21 mouse cellular contexts compared by ENCODE assay signal in genomic region chr11:66605998-66606397, GRCm38 (mm10).
"Had no signal": no experiment of that assay in that cellular context is flagged by ENCODE, and none has a peak within 500 bp of the region (broad histone marks: within the 10 kb centered on the region; RNA-seq: fewer than 3 reads in every experiment).

No protein-coding gene starts in this region.

- H3K9ac ChIP-seq: limb, embryonic 13.5 days; liver, embryonic 12.5 days; liver, embryonic 15.5 days; lung, embryonic 15.5 days; midbrain, embryonic 13.5 days had no signal

- H3K27me3 ChIP-seq: limb, embryonic 13.5 days; liver, embryonic 12.5 days; liver, embryonic 15.5 days; lung, embryonic 15.5 days; megakaryocyte, embryonic 14.5 days; midbrain, embryonic 13.5 days had no signal

- DNase-seq: kidney, adult 8-10 months; layer of hippocampus, adult 9-11 months; liver; lung, adult 18-20 months; lung, postnatal 10 days; lung, postnatal 36 days; thymus, adult 18-20 months; thymus, postnatal 36 days had no signal

- H3K4me2 ChIP-seq: limb, embryonic 13.5 days; liver, embryonic 12.5 days; liver, embryonic 15.5 days; lung, embryonic 15.5 days; midbrain, embryonic 13.5 days had no signal

- H3K27ac ChIP-seq: layer of hippocampus, adult 2 months; limb, embryonic 10.5 days; limb, embryonic 13.5 days; liver, embryonic 12.5 days; liver, embryonic 15.5 days; lung, embryonic 15.5 days; midbrain, embryonic 10.5 days; midbrain, embryonic 13.5 days had no signal

- H3K36me3 ChIP-seq: limb, embryonic 10.5 days; limb, embryonic 13.5 days; liver, embryonic 12.5 days; liver, embryonic 15.5 days; lung, embryonic 15.5 days; midbrain, embryonic 10.5 days; midbrain, embryonic 13.5 days had no signal

- H3K4me3 ChIP-seq: layer of hippocampus, adult 2 months; limb, embryonic 10.5 days; limb, embryonic 13.5 days; liver, embryonic 12.5 days; liver, embryonic 15.5 days; lung, embryonic 15.5 days; megakaryocyte, embryonic 14.5 days; midbrain, embryonic 10.5 days; midbrain, embryonic 13.5 days; myocyte had no signal

- ATAC-seq: inflammation-experienced regulatory T-cells, adult 6 months; intestine, embryonic 16.5 days; liver, embryonic 12.5 days; midbrain, embryonic 13.5 days; midbrain, embryonic 16.5 days had no signal

- H3K4me1 ChIP-seq: limb, embryonic 10.5 days; limb, embryonic 13.5 days; liver, embryonic 12.5 days; liver, embryonic 15.5 days; lung, embryonic 15.5 days; megakaryocyte, embryonic 14.5 days; midbrain, embryonic 13.5 days had no signal

- H3K9me3 ChIP-seq: limb, embryonic 10.5 days; limb, embryonic 13.5 days; liver, embryonic 12.5 days; liver, embryonic 15.5 days; lung, embryonic 15.5 days; midbrain, embryonic 10.5 days; midbrain, embryonic 13.5 days had no signal
